Mouse (Mus musculus) forebrain, embryonic 14.5 days (tissue): ENCODE measurements around the gene Fzd5. TPM values are rescaled to one million over a fixed set of nuclear protein-coding genes. Genes with fewer than 3 reads are reported as not detected.
A peak's percentile ranks its signal among the peaks of the same experiment; 100 is the strongest.

ENCODE experiments used
- ATAC-seq: fragments of 200-750 bp; cut with Nextera tagmentation; 2 replicates; pipeline ENCODE4 v1.8.0; 2017; ENCODE audit warnings: mild to moderate bottlenecking, moderate library complexity
- DNase-seq: peaks from one replicate; pipeline ENCODE4 v3.0.0-alpha.2; 2015; ENCODE audit warnings: low spot score
- H3K27ac ChIP-seq: fragments of 300-500 bp; sonication (generic); 2 replicates; pipeline ENCODE4 v1.5.1; 2014; ENCODE audit warnings: low read depth, mild to moderate bottlenecking, control low read depth, low read length, moderate library complexity
- H3K27me3 ChIP-seq: fragments of 300-500 bp; sonication (generic); replicated peaks from 2 replicates; pipeline ENCODE4 v1.6.1; 2014; ENCODE audit warnings: low read length, control low read depth, mixed read lengths; ENCODE audit not compliant: control insufficient read depth, insufficient read depth
- H3K36me3 ChIP-seq: fragments of 300-500 bp; sonication (generic); 2 replicates; pipeline ENCODE4 v1.6.1; 2014; ENCODE audit warnings: low read length, control low read depth; ENCODE audit not compliant: control insufficient read depth, insufficient read depth
- H3K4me1 ChIP-seq: fragments of 300-500 bp; sonication (generic); 2 replicates; pipeline ENCODE4 v1.6.1; 2014; ENCODE audit warnings: antibody characterized with exemption, low read length, control low read depth; ENCODE audit not compliant: control insufficient read depth, insufficient read depth
- H3K4me2 ChIP-seq: fragments of 300-500 bp; sonication (generic); 2 replicates; pipeline ENCODE4 v1.6.1; 2014; ENCODE audit warnings: mild to moderate bottlenecking, control low read depth, low read length
- H3K4me3 ChIP-seq: fragments of 300-500 bp; sonication (generic); 2 replicates; pipeline ENCODE4 v1.5.1; 2014; ENCODE audit warnings: low read depth, low read length, control low read depth
- H3K9ac ChIP-seq: fragments of 300-500 bp; sonication (generic); 2 replicates; pipeline ENCODE4 v1.6.1; 2014; ENCODE audit warnings: mild to moderate bottlenecking, low read length, control low read depth, moderate library complexity
- H3K9me3 ChIP-seq: fragments of 300-500 bp; sonication (generic); replicated peaks from 2 replicates; pipeline ENCODE4 v1.6.1; 2016; ENCODE audit warnings: low read length, control low read depth, mixed read lengths; ENCODE audit not compliant: control insufficient read depth
- WGBS: fragments of 180-500 bp; shearing (Covaris S2); extraction: QIAGEN DNeasy Blood & Tissue Kit; methylation state at CpG from one replicate; pipeline ENCODE4 v1.1.7; 2014; 5-methylcytosine and 5-hydroxymethylcytosine counted together
- polyA plus RNA-seq: library from polyadenylated mRNA; unstranded; fragments of >200 nt; fragmentation: Nextera tagmentation; extraction: Ambion mirVana; gene quantifications from 2 replicates; pipeline ENCODE4 v1.2.1, GENCODE M21; 2014

Gene Fzd5
- polyA plus RNA-seq, 1 experiment from 2014 or later: 0.88 TPM

GRCm38 (mm10) chr1:64736681-64737501, 660 bp downstream of the Fzd5 start:
- Histone ChIP-seq H3K9me3 (no peaks in the 10 kb centered on the region), H3K27me3 (peaks cover 61% of the 10 kb centered on the region), H3K4me2 (peak overlapping the region; percentile 97), H3K36me3 (no peaks in the 10 kb centered on the region), H3K27ac (no peak overlapping the region), H3K4me1 (peaks cover 19% of the 10 kb centered on the region), H3K4me3 (peak overlapping the region; percentile 59), H3K9ac (peak overlapping the region; percentile 61)
- WGBS: under 1% methylated on average over 47 of the region's 56 CpGs
- ATAC-seq: peak; percentile 11
- peak; percentile 43 for DNase-seq

- Histone ChIP-seq H3K36me3 (no peaks in the 10 kb centered on the region), H3K27me3 (peaks cover 61% of the 10 kb centered on the region), H3K4me1 (peaks cover 19% of the 10 kb centered on the region), H3K4me3 (peak overlapping the region; percentile 59), H3K4me2 (peak overlapping the region; percentile 97), H3K9ac (peak overlapping the region; percentile 61), H3K27ac (no peak overlapping the region), H3K9me3 (no peaks in the 10 kb centered on the region)
- peak; percentile 5; the same call in 1 of the 2 replicates for ATAC-seq
- WGBS: 5% methylated on average over 75 of the region's 75 CpGs
- peak; percentile 59 for DNase-seq
Measured at GRCm38 (mm10) chr1:64735781-64736680, 1.5 kb downstream of the Fzd5 start.

GRCm38 (mm10) chr1:64734771-64735750, 2.5 kb downstream of the Fzd5 start:
- peak overlapping the region; percentile 33 for H3K9ac ChIP-seq
- no peaks in the 10 kb centered on the region for H3K36me3 ChIP-seq
- H3K27me3 ChIP-seq: peaks cover 59% of the 10 kb centered on the region
- H3K4me1 ChIP-seq: peaks cover 19% of the 10 kb centered on the region
- 27% methylated on average over 58 of the region's 58 CpGs for WGBS
- ATAC-seq: no peak
- peak; percentile 42 for DNase-seq
- H3K4me2 ChIP-seq: peak overlapping the region; percentile 97
- H3K4me3 ChIP-seq: peak overlapping the region; percentile 59
- no peaks in the 10 kb centered on the region for H3K9me3 ChIP-seq
- H3K27ac ChIP-seq: no peak overlapping the region

- 3% methylated on average over 11 of the region's 11 CpGs for WGBS
- 0 out of 2 replicates have a peak overlapping the region, but pooled peaks have one; percentile 6 for H3K4me3 ChIP-seq
- DNase-seq: no peak
- H3K9me3 ChIP-seq: no peaks in the 10 kb centered on the region
- H3K4me1 ChIP-seq: peaks cover 19% of the 10 kb centered on the region
- H3K36me3 ChIP-seq: no peaks in the 10 kb centered on the region
- H3K27ac ChIP-seq: no peak overlapping the region
- no peak overlapping the region for H3K9ac ChIP-seq
- peaks cover 47% of the 10 kb centered on the region for H3K27me3 ChIP-seq
- H3K4me2 ChIP-seq: peak overlapping the region; percentile 97
- no peak for ATAC-seq
Measured at GRCm38 (mm10) chr1:64733453-64734245, 3.9 kb downstream of the Fzd5 start.

- Histone ChIP-seq H3K4me3 (no peak overlapping the region), H3K4me1 (peaks cover 19% of the 10 kb centered on the region), H3K9ac (no peak overlapping the region), H3K9me3 (no peaks in the 10 kb centered on the region), H3K36me3 (no peaks in the 10 kb centered on the region), H3K27ac (no peak overlapping the region), H3K4me2 (no peak overlapping the region), H3K27me3 (peaks cover 41% of the 10 kb centered on the region)
- DNase-seq: no peak
- WGBS: 55% methylated on average over 7 of the region's 7 CpGs
- ATAC-seq: no peak
Measured at GRCm38 (mm10) chr1:64732637-64733200, 4.8 kb downstream of the Fzd5 start.

GRCm38 (mm10) chr1:64732161-64732560, 5.4 kb downstream of the Fzd5 start:
- 51% methylated on average over 10 of the region's 10 CpGs for WGBS
- Histone ChIP-seq H3K4me2 (no peak overlapping the region), H3K27ac (no peak overlapping the region), H3K9me3 (no peaks in the 10 kb centered on the region), H3K36me3 (no peaks in the 10 kb centered on the region), H3K4me1 (peaks cover 19% of the 10 kb centered on the region), H3K27me3 (peaks cover 40% of the 10 kb centered on the region), H3K9ac (no peak overlapping the region), H3K4me3 (no peak overlapping the region)
- ATAC-seq (no peak), DNase-seq (no peak)

GRCm38 (mm10) chr1:64731341-64732020, 6.1 kb downstream of the Fzd5 start:
- ATAC-seq (no peak), DNase-seq (no peak)
- H3K9ac ChIP-seq: no peak overlapping the region
- no peak overlapping the region for H3K27ac ChIP-seq
- H3K4me3 ChIP-seq: no peak overlapping the region
- H3K36me3 ChIP-seq: no peaks in the 10 kb centered on the region
- peaks cover 18% of the 10 kb centered on the region for H3K4me1 ChIP-seq
- no peaks in the 10 kb centered on the region for H3K9me3 ChIP-seq
- peaks cover 34% of the 10 kb centered on the region for H3K27me3 ChIP-seq
- no peak overlapping the region for H3K4me2 ChIP-seq
- 60% methylated on average over 16 of the region's 16 CpGs for WGBS
